Mouse (Mus musculus) spleen, adult 12 weeks (tissue): Measurements from ENCODE around the gene Mpp6.

Source experiments
- DNase-seq: peaks from one replicate; pipeline ENCODE4 v3.0.0; 2022; ENCODE audit warnings: low spot score

Mpp6 gene

DNA sequence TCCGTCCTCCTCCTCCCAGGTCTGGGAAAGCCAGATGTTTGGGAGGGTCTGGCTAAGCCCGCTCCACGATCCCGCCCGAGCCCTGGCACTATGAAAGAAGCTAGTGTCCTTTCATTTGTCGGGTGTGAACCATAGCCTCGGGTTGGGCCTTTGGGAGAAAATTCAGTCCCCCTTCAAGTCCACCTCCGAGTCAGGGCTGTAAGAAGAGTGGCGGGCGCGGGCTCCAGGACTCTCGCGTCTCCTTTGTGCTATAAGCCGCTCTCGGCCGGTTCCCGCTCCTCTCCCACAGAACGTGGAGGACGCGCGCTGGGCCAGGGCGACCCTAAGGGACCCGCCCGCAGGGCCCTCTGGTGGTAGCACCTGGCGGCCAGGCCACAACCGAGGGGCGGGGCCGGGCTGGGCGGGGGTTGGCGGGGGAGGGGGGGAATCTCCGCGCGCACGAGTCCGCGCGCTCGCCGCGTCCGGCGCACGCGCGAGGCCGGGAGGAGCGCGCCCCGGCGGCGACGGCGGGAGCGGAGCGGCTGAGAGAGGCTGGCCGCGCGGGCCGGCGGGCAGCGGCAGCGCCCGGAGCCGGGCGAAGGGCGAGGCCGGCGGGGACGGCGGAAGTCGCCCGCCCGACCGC lies at the start of gene Mpp6:
Mpp6 (plus strand) TSS at position 485 of the 622 bp plus-strand sequence.
- peak; percentile 51 for DNase-seq

DNA sequence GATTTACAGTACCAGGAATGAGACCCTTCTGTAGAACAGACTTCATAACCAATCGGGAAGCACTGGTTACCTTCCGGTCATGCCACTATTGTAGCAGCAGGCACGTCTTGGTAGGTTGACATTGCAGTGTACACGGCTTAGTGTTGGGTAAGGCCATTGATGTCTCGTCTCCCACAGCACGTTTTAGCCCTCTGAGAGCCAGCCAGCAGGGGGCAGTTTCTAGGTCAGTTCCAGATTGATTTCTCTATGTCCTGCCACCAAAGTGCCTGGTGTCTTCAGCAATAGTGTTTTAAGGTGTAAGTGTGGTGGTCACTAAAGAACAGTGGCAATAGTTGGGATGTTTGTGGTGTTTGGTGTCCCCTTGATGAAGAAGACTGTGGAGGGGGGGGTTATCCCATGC lies 43.9 kb upstream of the Mpp6 start:
- DNase-seq: no peak

DNA sequence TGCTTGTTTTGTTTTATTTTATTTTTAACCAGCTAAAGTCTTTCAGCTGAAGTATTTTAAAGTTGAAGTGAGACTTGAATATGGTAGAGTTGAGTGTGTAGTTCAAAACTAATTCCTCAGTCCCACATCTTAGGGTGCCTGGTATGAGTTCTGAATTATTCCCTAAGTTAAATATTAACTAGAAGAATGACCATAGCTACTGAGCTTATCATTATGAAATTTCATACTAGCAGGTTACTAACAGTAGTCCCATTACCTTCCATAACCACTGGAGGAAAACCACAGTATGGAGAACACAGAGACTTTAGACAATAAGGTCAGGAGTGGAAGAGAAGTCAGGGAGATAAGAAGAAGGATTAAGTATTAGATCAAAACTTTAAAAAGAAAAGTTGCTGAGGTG lies 41.6 kb upstream of the Mpp6 start:
- DNase-seq: no peak

DNA sequence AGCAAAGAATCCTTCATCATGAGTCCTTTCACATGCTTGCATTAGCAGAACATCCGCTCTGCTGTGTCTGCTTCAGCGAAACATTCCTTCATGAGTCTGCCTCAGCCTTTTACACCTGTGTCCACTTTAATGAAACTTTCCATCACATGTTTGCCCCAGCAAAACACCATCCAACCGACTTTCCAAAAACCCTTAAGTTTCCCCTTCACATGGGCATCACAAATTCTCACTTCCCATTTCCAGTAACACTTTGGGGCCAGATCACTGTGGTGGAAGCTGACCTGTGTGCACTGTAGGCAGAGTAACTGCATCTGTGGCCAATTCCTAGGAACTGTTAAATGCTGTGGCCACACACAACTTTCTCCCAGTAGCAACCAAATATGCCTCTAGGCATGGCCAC lies 34.8 kb upstream of the Mpp6 start:
- DNase-seq: no peak

DNA sequence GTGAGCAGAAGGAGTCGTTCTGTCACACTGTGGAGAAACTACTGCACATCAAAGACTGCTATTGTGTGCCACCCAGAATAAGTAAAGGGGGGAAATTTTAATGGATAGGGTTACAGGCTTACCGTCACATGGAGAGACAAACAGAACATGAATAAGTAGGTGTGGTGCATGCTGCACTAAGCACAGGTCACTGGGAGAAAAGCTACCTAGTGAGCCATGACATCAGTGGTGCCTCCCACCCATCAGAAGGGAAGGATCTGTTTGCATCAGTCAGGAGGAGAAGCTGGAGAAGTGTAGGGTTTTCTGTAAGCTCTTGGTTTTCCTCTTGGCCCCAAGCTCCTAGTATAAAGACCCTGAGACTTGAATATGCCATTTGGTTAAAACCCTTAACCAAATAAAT lies 33.6 kb upstream of the Mpp6 start:
- no peak for DNase-seq

DNA sequence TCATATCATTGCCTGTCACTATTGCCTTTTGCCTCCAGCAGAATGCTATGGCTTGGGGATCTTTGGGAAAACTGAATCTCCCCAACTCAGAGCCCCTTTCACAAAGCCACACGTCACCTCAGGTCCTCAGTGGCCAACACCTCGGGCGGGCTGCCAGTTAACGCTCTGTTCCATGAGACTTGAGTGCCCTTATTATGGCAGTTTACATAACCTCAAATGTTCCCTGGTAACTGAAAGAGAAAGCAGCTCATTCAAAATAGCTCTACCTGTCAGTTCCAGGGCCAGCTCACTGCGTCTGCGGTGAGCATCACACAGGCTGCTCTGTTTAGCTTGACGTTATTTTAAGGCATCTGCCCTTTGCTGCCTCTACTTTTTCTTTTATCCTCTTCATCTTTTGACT lies 29.6 kb upstream of the Mpp6 start:
- DNase-seq: no peak

DNA sequence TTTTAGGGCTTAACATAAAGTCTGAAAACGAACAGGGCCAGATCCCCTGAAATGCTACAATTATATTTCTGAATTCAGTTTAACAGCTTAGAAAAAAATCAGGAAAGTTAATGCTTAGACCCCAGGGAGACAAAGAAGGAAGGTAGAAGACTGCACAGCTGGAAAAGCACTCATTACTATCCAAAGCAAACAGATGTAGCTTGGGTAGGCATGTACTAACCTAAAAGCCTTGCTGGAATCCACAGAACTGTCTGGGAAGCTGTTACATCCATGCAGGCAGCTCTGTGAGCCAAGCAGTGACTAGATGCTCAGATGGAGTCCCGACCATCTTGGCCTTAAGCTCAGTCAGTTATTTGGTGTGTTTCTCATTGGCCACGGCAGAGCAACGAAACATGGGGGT lies 24.8 kb upstream of the Mpp6 start:
- no peak for DNase-seq

DNA sequence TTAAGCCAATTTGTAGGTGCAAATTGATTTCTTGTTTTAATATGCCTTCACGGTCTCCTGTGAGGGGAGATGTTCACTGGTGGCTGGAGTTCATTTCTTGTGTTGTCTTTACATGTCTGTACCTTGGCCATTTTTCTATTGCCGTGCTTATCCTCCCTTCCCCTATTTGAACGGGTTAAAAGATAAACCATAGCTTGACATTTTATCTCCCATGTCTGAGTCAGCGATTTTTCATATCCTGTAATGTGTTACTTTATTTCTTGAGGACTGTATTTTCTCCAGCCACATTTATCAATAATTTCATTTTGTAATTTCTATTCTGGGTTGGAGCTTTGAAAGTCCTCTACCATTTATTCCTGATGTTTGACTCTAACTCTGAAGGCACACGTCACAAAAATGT lies 20.7 kb upstream of the Mpp6 start:
- DNase-seq: no peak

DNA sequence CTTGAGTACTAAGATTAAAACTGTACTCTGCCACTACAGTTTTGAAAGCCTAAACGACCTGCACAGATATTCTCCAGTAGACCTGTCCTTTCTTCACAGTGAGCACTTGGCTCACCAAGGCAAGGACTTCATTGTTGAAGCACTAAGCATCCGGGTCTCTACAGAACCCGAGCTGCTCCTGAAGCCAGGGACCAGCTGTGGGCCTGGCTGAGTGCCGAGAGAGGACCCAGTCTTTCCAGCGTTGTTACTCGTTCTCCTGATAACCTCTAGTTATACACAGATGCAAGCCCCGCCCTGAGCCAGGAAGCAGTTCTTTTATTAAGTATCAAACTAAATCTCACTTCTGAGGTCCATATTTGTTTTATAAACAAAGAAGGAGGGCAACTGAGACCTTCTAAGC lies 19.8 kb upstream of the Mpp6 start:
- DNase-seq: no peak

DNA sequence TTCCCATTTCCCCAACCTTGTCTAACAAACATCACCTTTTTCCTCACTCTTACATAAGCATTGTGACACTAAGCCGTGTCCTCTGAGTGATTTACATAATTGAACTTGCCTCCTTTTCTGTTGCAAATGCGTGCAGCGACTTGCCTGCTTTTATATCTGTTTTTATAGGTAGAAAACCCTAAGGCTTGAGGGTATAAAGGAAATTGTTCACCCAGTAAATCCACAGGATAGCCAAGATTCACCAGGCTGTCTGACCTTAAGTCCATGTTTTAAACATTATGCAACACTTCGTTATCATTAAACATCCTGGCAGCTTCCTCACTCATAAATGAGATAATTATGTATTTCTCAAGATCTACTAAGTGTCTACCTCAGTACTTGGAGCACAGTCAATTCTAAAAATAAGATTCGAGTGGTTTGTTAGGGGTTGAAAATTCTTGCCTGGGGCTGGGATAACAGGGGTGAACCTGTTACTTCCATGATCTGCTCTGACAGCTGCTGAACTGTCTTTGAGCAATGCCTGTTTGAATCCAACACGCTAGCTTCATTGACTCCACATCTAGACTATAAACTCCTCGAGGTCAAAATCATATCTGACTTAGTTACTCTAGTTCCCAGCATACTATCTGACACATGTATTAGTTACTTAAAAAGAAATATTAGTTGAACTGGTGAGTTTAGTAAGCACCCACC lies 18.4 kb upstream of the Mpp6 start:
- DNase-seq: no peak

DNA sequence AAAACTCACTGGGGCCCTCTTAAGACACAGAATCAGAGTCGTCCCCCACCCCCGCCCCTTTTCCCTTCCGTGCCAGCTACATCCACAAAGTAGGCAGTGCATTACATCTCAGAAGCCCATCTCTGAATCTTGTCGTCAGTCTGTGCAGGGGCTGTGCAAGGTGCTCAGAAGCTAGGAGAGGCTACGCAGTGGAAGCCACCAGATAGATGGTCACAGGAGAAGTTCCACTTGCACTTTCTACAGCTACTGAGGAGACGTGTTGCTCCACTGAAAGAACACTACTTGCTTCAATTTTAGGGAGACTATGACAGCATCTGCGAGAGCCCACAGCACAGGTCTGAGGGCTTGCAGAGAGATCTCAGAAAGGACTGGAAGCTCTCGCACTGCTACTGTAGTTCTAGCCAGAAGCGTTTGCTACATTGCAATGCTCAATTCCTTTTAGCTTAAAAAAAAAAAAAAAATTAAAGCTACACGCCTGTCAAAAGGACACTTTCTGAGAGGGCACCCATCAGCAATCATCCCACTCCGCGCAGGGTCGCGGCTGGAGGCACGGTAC lies 762 bp upstream of the Mpp6 start:
- DNase-seq: no peak

DNA sequence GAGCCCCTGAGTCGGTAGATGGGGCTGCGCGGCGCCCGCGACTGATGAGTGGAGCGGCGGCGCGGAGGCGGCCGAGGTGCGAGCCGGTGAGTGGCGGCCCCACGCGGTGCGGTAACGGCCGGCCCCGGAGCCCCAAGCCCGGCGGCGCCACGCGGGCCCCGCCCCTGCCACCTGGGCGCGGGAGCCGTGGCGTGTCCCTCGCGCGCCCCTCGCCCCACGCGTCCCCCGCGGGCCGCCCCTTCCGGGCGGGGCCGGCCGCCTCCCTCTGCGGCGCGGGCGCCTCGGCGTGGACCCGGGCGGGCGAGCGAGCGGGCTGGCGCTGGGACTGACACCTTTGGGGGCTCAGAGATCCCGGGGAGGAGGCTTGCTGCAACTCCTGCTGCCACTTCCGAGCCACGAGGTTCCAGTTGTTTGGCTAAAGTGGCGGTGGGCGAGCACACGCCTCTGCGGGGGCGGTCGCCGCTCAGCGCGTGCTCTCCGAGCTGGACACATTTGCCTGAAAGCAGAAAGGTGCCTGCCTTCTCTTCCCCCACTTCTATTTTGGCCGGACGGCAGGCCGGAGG lies 419 bp downstream of the Mpp6 start:
- peak; percentile 26 for DNase-seq

DNA sequence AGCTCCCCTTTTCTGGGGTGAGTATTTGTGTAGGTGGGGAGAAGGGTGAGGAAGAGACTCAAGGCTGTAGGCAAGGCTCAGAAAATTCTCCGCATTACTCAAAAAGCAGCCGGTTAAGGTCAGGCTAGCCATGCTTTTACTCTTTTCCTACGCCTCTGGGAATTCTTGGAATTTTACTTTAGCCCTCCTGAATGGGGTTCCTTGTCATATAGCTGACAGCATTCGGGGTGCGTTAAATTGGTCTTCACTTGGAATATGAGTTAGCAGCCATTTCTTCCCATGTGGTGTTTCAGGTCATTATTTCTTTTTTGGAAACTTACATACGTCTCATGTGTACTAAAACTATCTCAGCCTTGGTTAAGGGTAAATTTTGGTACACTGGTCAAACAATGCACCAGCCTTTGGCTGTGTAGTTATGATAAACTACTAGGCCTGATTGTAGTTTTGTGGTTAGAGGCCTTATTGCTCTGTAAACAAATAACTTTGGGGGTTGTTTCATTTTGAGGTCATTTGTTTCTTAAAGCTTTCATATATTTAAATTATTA lies 1.1 kb downstream of the Mpp6 start:
- DNase-seq: no peak

DNA sequence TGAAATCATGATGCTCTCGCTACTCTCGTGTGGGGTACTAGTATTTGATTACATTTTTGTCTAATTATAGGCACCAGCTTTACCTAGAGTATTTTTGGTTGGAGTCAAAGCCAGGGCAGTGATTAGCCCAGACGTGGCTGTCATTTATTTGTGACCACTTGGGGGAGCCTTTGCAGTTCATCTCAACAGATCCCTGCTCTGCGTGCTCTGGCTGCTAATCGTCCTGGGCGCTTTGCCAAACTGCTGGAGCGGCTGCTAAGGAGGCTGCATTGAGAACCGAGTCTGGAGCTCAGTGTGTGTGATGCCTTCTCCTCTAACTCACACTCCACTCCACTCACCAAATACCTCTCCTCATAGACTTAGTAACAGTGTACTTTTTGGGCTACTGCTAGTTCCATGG lies 2.7 kb downstream of the Mpp6 start:
- peak; percentile 67 for DNase-seq

DNA sequence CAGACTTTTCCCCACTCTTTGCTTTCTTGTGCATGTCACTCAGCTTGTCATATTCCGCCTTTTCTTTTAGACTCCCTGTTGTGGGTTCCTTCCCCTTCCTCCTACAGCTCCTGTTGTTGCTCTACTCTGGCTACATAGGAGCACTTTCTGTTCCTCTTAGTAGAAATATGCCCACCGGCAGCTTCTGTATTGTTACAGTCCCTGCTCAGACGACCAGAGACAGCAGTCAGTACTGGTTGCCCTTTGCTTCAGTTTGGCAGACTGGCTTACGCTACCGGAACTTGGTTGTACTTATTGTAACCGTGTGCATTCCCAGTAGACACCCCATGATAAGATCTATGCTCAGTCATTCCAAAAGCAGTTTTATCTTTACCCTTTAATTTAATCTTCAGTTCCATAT lies 4.2 kb downstream of the Mpp6 start:
- DNase-seq: no peak

DNA sequence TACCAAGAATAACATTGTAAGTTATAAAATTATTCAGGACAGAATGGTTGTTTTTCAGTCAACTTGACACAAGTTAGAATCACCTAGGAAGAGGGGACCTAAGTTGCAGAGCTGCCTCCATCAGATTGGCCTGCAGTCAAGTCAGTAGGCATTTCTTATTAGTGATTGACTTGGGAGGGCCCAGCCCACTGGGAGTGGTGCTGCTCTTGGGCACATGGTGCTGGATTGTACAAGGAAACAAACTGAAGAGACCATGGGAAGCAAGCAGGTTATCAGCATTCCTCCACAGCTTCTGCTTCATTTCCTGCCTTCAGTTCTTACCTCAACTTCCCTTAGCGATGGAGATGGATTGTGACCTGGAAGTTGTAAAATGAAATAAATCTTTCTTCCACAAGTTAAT lies 10.9 kb downstream of the Mpp6 start:
- DNase-seq: no peak

DNA sequence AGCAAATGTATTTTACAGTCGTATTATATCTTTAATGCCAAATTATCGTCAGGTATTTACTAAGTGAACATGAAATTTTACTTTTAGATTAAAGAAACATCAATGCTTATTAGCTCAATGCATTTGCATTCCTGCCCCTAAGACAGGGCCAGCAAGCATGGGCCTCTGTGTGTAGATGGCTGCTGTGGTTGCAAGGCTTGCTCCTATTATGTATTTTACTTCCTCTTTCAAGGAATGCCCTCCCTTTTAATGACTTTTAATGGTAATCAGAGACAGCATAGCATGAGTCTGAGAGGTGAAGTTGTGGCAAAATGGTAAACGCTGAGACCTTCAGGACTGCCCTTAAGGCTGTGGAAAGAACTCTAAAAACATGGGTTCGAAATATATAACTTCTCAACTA lies 12.8 kb downstream of the Mpp6 start:
- no peak for DNase-seq

DNA sequence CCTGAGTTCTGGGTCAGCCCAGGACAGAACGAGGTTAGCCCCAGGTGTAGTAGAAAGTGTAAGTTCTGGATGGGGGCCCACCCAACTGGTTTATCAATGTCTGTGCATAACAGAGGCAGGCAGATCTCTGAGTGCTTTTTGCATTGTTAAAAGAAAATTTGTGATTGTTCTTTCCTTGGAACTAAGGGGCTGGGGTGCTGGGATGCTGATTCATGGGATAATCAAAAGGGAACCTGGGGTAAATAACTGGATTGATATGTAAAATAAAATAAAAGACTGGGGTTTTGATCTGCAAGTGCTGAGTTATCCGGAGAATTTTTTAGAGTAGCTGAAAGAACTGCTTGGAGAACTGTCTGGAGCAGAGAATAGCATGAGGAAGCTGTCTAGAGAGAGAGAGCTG lies 14.2 kb downstream of the Mpp6 start:
- DNase-seq: no peak

DNA sequence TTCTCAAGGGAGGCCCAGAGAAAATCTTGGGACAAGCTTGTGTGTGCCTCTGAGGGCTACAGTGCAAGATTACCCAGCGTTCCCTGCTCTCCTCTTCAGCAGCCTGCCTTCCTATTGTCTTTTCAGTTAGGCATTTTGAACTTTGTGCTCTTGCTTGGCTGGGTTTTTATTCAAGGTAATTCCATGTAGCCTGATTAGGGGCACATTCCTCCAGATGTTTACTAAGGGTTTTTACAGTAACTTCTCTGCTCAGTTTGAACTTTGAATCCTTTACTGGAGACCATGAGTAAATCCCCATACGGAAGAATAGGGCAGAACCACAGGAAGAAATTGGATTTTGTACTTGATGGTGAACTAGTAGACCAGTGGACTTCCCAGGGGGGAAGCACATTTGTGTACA lies 16.3 kb downstream of the Mpp6 start:
- DNase-seq: no peak

DNA sequence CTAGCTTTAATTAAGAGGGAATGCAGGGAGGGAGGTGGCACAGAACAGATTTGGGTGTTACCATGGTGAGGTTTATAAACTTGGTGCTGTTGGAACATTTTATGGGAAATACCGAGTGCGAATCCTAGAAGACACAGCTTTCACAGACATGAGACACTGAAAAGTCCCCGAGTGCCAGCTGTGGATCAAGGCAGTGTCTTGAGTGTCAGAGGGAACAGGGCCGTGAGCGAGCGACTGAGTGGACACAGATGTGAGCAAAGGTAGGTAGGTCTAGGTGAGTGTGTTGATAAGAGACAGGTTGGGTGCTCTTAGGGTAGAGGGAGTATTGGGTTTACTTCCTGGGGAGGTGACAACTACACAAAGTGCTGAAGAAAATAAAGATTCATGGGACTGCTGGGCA lies 17.5 kb downstream of the Mpp6 start:
- no peak for DNase-seq

DNA sequence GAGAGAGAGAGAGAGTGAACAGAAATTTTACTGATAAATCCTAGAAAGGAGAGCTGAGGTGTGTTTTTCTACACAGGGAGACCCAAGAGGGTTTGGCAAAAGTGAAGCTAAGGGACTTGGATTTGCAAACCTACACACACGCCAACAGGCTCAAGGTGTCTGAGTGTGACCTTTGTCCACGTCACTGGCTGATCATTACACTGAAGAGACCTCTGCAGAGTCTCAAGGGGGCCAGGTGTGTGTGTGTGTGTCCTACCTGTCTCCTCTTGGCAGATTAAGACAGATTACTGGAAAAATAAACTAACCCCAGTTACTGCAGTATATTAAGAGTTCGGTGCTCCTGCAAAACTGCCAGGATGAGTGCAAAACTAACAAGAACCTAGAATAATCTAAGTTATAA lies 27.6 kb downstream of the Mpp6 start:
- DNase-seq: no peak

DNA sequence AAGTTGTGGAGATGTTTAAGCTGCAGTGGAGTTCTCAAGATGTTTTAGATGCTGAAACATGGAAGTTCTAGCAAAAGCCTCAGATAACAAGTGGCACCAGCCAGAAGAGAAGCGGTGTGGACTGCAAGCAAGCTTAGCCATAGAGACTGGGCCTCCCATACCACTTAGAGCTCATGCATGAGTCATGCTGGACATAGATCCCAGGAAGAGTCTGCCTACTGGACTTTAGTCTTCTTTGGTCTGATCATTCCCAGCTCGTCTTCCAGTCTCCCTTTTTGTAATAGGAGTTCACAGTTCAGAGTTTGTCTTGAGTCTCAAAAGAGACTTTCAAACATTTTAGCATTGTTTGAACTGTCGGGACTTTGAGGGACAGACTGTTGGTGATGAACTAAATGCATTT lies 29.5 kb downstream of the Mpp6 start:
- DNase-seq: no peak

DNA sequence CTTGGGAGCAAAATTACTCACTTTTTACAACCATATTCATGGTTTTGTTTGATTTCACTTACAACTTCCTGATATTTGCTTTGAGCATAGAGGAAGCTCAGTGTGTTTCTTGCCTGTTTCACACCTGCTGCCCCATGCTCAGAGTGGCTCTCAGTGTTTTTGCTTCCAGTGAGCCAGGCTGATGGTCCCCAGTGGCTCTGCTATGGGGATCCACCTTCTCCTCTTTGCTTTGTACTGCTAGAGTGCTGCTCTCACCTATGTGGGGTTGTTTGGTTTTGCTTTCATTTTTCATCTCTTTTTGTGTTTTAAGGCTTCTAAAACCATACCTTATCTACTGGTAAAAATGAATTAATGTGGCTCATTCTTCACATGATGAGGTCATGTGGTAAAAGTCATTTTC lies 36.1 kb downstream of the Mpp6 start:
- DNase-seq: no peak
